Mouse (Mus musculus) kidney, adult 2 months (tissue): ENCODE measurements around the gene Dock4.

ENCODE experiments used
- CTCF ChIP-seq: fragments of 200-500 bp; conservative IDR thresholded peaks from 2 replicates; pipeline ENCODE4 v1.5.1; 2011; ENCODE audit warnings: low read depth, mild to moderate bottlenecking, control low read depth, low read length, moderate library complexity, mixed read lengths; ENCODE audit not compliant: insufficient read depth, insufficient read length
- POLR2A ChIP-seq: fragments of 200-500 bp; IDR thresholded peaks from one replicate; pipeline ENCODE4 v1.6.1; 2011; ENCODE audit warnings: low read depth, low read length, control low read depth

DNA sequence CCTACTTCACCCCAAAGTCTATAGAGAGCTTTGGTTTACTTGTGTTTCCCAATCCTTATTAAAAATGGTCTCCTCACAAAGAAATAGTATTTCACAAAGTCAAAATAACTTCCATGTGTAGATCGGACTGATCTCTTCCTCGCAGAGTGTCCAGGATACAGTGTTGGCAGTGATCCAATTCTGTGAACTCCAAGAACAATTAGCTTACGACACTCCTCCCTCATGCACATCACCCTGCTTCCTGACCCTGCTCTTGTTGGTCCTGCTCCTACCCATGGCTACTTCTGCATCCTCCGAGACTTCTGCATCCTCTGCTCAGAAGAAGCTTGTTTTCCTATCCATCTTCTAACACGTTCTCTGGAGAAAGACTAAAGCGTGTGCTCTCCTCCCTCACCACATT is 213.9 kb downstream of the Dock4 start:
- TF ChIP-seq POLR2A (no peak), CTCF (no peak)
